Mouse (Mus musculus): ENCODE results near the gene Tango6.

GRCm38 (mm10) chr8:106687479-106687878, 4.6 kb downstream of the Tango6 start:
- no peak for TF ChIP-seq CTCF (IDR thresholded peaks at IDR 0.05; ENCODE audit: insufficient read depth, low read depth, low read length)
- TF ChIP-seq POLR2A (IDR thresholded peaks at IDR 0.05; ENCODE audit: insufficient read depth, low read depth, low read length) = no peak

Data from olfactory bulb, adult 2 months (tissue).